Mouse (Mus musculus) intestine, postnatal 0 days (tissue): ENCODE measurements around the gene Gm826. TPM values are rescaled to one million over a fixed set of nuclear protein-coding genes. Genes with fewer than 3 reads are reported as not detected.

Source experiments
- ATAC-seq: fragments of 200-750 bp; cut with Nextera tagmentation; 2 replicates; pipeline ENCODE4 v1.8.0; 2017; ENCODE audit warnings: mild to moderate bottlenecking, moderate TSS enrichment, moderate library complexity
- H3K27ac ChIP-seq: fragments of 300-500 bp; sonication (generic); 2 replicates; pipeline ENCODE4 v1.5.1; 2014; ENCODE audit warnings: mild to moderate bottlenecking, low read depth, low read length, moderate library complexity
- H3K27me3 ChIP-seq: fragments of 300-500 bp; sonication (generic); replicated peaks from 2 replicates; pipeline ENCODE4 v1.6.1; 2014; ENCODE audit warnings: low read length, mixed read lengths; ENCODE audit not compliant: control insufficient read depth, insufficient read depth
- H3K36me3 ChIP-seq: fragments of 300-500 bp; sonication (generic); 2 replicates; pipeline ENCODE4 v1.6.1; 2014; ENCODE audit warnings: mild to moderate bottlenecking, moderate library complexity; ENCODE audit not compliant: control insufficient read depth, insufficient read depth
- H3K4me1 ChIP-seq: fragments of 300-500 bp; sonication (generic); replicated peaks from 2 replicates; pipeline ENCODE4 v1.6.1; 2014; ENCODE audit warnings: antibody characterized with exemption, low read length, mixed read lengths; ENCODE audit not compliant: control insufficient read depth, insufficient read depth
- H3K4me2 ChIP-seq: fragments of 300-500 bp; sonication (generic); replicated peaks from 2 replicates; pipeline ENCODE4 v1.6.1; 2014; ENCODE audit warnings: low read depth, mild to moderate bottlenecking, moderate library complexity
- H3K4me3 ChIP-seq: fragments of 300-500 bp; sonication (generic); 2 replicates; pipeline ENCODE4 v1.5.1; 2014; ENCODE audit warnings: low read depth, low read length
- H3K9ac ChIP-seq: fragments of 300-500 bp; sonication (generic); 2 replicates; pipeline ENCODE4 v1.6.1; 2014; ENCODE audit warnings: mild to moderate bottlenecking, low read depth, low read length
- H3K9me3 ChIP-seq: fragments of 300-500 bp; sonication (generic); 2 replicates; pipeline ENCODE4 v1.6.1; 2016; ENCODE audit warnings: mixed run types; ENCODE audit not compliant: control insufficient read depth
- CTCF ChIP-seq: sonication (generic); IDR thresholded peaks from 2 replicates; pipeline ENCODE4 v1.5.1; 2016; ENCODE audit warnings: low read depth, mild to moderate bottlenecking, control low read depth, antibody characterized with exemption, moderate library complexity
- WGBS: fragments of 180-500 bp; shearing (Covaris S2); extraction: QIAGEN DNeasy Blood & Tissue Kit; methylation state at CpG from one replicate; pipeline ENCODE4 v1.1.7; 2014; 5-methylcytosine and 5-hydroxymethylcytosine counted together
- polyA plus RNA-seq: library from polyadenylated mRNA; unstranded; fragments of >200 nt; fragmentation: Nextera tagmentation; extraction: Ambion mirVana; gene quantifications from 2 replicates; pipeline ENCODE4 v1.2.1, GENCODE M21; 2015

Gm826 gene
- polyA plus RNA-seq, 1 experiment from 2014 or later, result 6.2 TPM

GRCm38 (mm10) chr2:160275959-160276657 is 57.9 kb downstream of the Gm826 start:
- H3K4me2 ChIP-seq, result no peak overlapping the region
- no peak overlapping the region for H3K9ac ChIP-seq
- no peak for ATAC-seq
- no peak overlapping the region for H3K4me3 ChIP-seq
- H3K27me3 ChIP-seq, result no peaks in the 10 kb centered on the region
- H3K36me3 ChIP-seq, result no peaks in the 10 kb centered on the region
- no peak overlapping the region for H3K27ac ChIP-seq
- H3K4me1 ChIP-seq, result no peaks in the 10 kb centered on the region
- no peaks in the 10 kb centered on the region for H3K9me3 ChIP-seq
- 80% methylated on average over 5 of the region's 5 CpGs for WGBS
- no peak for TF ChIP-seq CTCF

- no peaks in the 10 kb centered on the region for H3K36me3 ChIP-seq
- no peaks in the 10 kb centered on the region for H3K27me3 ChIP-seq
- 87% methylated on average over 11 of the region's 11 CpGs for WGBS
- no peak overlapping the region for H3K27ac ChIP-seq
- H3K9me3 ChIP-seq, result no peaks in the 10 kb centered on the region
- ATAC-seq, result no peak
- H3K9ac ChIP-seq, result no peak overlapping the region
- no peaks in the 10 kb centered on the region for H3K4me1 ChIP-seq
- no peak for TF ChIP-seq CTCF
- no peak overlapping the region for H3K4me3 ChIP-seq
- no peak overlapping the region for H3K4me2 ChIP-seq
Observed at GRCm38 (mm10) chr2:160267828-160268453, 66.0 kb downstream of the Gm826 start.

GRCm38 (mm10) chr2:160263861-160264260 is 70.1 kb downstream of the Gm826 start:
- Histone ChIP-seq H3K9me3 (no peaks in the 10 kb centered on the region), H3K4me2 (no peak overlapping the region), H3K4me1 (no peaks in the 10 kb centered on the region), H3K9ac (no peak overlapping the region), H3K27me3 (no peaks in the 10 kb centered on the region), H3K36me3 (no peaks in the 10 kb centered on the region), H3K27ac (no peak overlapping the region), H3K4me3 (no peak overlapping the region)
- no peak for TF ChIP-seq CTCF
- 85% methylated on average over 8 of the region's 8 CpGs for WGBS
- no peak for ATAC-seq

GRCm38 (mm10) chr2:160261538-160261937 is 72.4 kb downstream of the Gm826 start:
- H3K4me2 ChIP-seq, result no peak overlapping the region
- WGBS, result 76% methylated on average over 3 of the region's 3 CpGs

More at GRCm38 (mm10) chr2:160261538-160261937, 72.4 kb downstream of the Gm826 start:
- no peak; the same call in 1 of the 2 replicates for ATAC-seq
- Histone ChIP-seq H3K27ac (no peak overlapping the region), H3K36me3 (no peaks in the 10 kb centered on the region), H3K4me3 (no peak overlapping the region), H3K4me1 (no peaks in the 10 kb centered on the region), H3K27me3 (no peaks in the 10 kb centered on the region), H3K9me3 (no peaks in the 10 kb centered on the region), H3K9ac (no peak overlapping the region)
- no peak for TF ChIP-seq CTCF

Other genes with a start within 250 kb of the Gm826 start
- 98.5 and 114 TPM in 2 replicates for gene Mafb, start 32.9 kb upstream of the Gm826 start, polyA plus RNA-seq